Mouse (Mus musculus) C2C12 (cell line): ENCODE measurements at regions not wholly inside any gene's neighbourhood (a gene's known extent, or its start where the extent isn't known, plus 50 kb on each side); places are given as distances from the start of the nearest gene placed in this dataset.

ENCODE experiments used
- H3K27me3 ChIP-seq: one replicate; pipeline ENCODE4 v1.6.1; 2011; ENCODE audit not compliant: control insufficient read depth, insufficient read depth, insufficient read length
- H3K36me3 ChIP-seq: one replicate; pipeline ENCODE4 v1.6.1; 2011; ENCODE audit not compliant: control insufficient read depth, insufficient read depth
- H3K4me3 ChIP-seq: one replicate; pipeline ENCODE4 v1.5.1; 2011; ENCODE audit warnings: mild to moderate bottlenecking, control low read depth; ENCODE audit not compliant: poor library complexity, insufficient read depth, severe bottlenecking
- H3K79me2 ChIP-seq: one replicate; pipeline ENCODE4 v1.6.1; 2011; ENCODE audit not compliant: control insufficient read depth, insufficient read depth
- H3K79me3 ChIP-seq: one replicate; pipeline ENCODE4 v1.6.1; 2011; ENCODE audit warnings: low read depth, control low read depth
- H3ac ChIP-seq: one replicate; pipeline ENCODE3; 2011; ENCODE audit warnings: low read depth; ENCODE audit not compliant: control insufficient read depth, insufficient read length
- CEBPB ChIP-seq: IDR thresholded peaks from one replicate; pipeline ENCODE4 v1.6.1; 2011; ENCODE audit warnings: low read depth, mild to moderate bottlenecking, control low read depth, moderate library complexity
- CTCF ChIP-seq: IDR thresholded peaks from one replicate; pipeline ENCODE4 v1.5.1; 2011; ENCODE audit not compliant: control insufficient read depth, insufficient read depth, insufficient read length
- FOSL1 ChIP-seq: IDR thresholded peaks from one replicate; pipeline ENCODE4 v1.8.0; 2011; ENCODE audit warnings: mild to moderate bottlenecking, low read length; ENCODE audit not compliant: poor library complexity, insufficient read depth, severe bottlenecking
- MAX ChIP-seq: IDR thresholded peaks from one replicate; pipeline ENCODE4 v1.6.1; 2011; ENCODE audit warnings: mild to moderate bottlenecking, control low read depth
- MYOD1 ChIP-seq: IDR thresholded peaks from one replicate; pipeline ENCODE4 v1.6.1; 2011; ENCODE audit warnings: low read depth; ENCODE audit not compliant: control insufficient read depth, insufficient read length
- MYOG ChIP-seq: IDR thresholded peaks from one replicate; pipeline ENCODE4 v1.6.1; 2011; ENCODE audit not compliant: control insufficient read depth, insufficient read length; ENCODE audit errors: extremely low read depth
- USF1 ChIP-seq: IDR thresholded peaks from one replicate; pipeline ENCODE4 v1.6.1; 2011; ENCODE audit warnings: low read depth, mild to moderate bottlenecking, control low read depth, moderate library complexity

- TF ChIP-seq USF1 (peak; percentile 26), MAX (no peak)
- Histone ChIP-seq H3K79me3 (no peaks in the 10 kb centered on the region), H3K27me3 (peaks cover 19% of the 10 kb centered on the region)
Measured at GRCm38 (mm10) chr9:61162884-61163283, 209.3 kb upstream of the Tle3 start.

GRCm38 (mm10) chr9:61163671-61164288, 208.4 kb upstream of the Tle3 start:
- Histone ChIP-seq H3ac (no peak overlapping the region), H3K36me3 (no peaks in the 10 kb centered on the region), H3K79me3 (no peaks in the 10 kb centered on the region), H3K79me2 (no peaks in the 10 kb centered on the region), H3K27me3 (peaks cover 13% of the 10 kb centered on the region), H3K4me3 (no peak overlapping the region)
- TF ChIP-seq CTCF (no peak), MYOD1 (no peak), MAX (no peak), USF1 (no peak), CEBPB (no peak)

More at GRCm38 (mm10) chr9:61162884-61163283, 209.3 kb upstream of the Tle3 start:
- no peak overlapping the region for H3K4me3 ChIP-seq
- H3K79me2 ChIP-seq, result no peaks in the 10 kb centered on the region
- no peaks in the 10 kb centered on the region for H3K36me3 ChIP-seq
- H3ac ChIP-seq, result no peak overlapping the region

- Histone ChIP-seq H3K27me3 (peaks cover 14% of the 10 kb centered on the region), H3K79me3 (no peaks in the 10 kb centered on the region), H3K4me3 (no peak overlapping the region)
Measured at GRCm38 (mm10) chr9:61164501-61165251, 207.5 kb upstream of the Tle3 start.

GRCm38 (mm10) chr9:61166115-61166514, 206.1 kb upstream of the Tle3 start:
- Histone ChIP-seq H3K36me3 (no peaks in the 10 kb centered on the region), H3K79me3 (no peaks in the 10 kb centered on the region), H3ac (no peak overlapping the region), H3K4me3 (no peak overlapping the region), H3K27me3 (peaks cover 19% of the 10 kb centered on the region), H3K79me2 (no peaks in the 10 kb centered on the region)
- no peak for TF ChIP-seq MAX
- no peak for TF ChIP-seq MYOG

More at GRCm38 (mm10) chr9:61164501-61165251, 207.5 kb upstream of the Tle3 start:
- TF ChIP-seq FOSL1 (no peak), MYOD1 (no peak), MYOG (no peak), USF1 (no peak), CEBPB (no peak), MAX (no peak), CTCF (no peak)
- Histone ChIP-seq H3K79me2 (no peaks in the 10 kb centered on the region), H3ac (no peak overlapping the region), H3K36me3 (no peaks in the 10 kb centered on the region)

GRCm38 (mm10) chr9:61167097-61167842, 204.9 kb upstream of the Tle3 start:
- H3K27me3 ChIP-seq, result peaks cover 27% of the 10 kb centered on the region
- H3ac ChIP-seq, result no peak overlapping the region
- no peak overlapping the region for H3K4me3 ChIP-seq

GRCm38 (mm10) chr9:61168931-61169330, 203.2 kb upstream of the Tle3 start:
- no peaks in the 10 kb centered on the region for H3K79me2 ChIP-seq
- no peaks in the 10 kb centered on the region for H3K79me3 ChIP-seq
- H3ac ChIP-seq, result no peak overlapping the region
- no peak overlapping the region for H3K4me3 ChIP-seq
- H3K27me3 ChIP-seq, result peaks cover 30% of the 10 kb centered on the region
- H3K36me3 ChIP-seq, result no peaks in the 10 kb centered on the region
- TF ChIP-seq CEBPB, result no peak
- no peak for TF ChIP-seq MYOD1
- TF ChIP-seq MAX, result no peak
- no peak for TF ChIP-seq FOSL1
- no peak for TF ChIP-seq MYOG
- TF ChIP-seq USF1, result no peak
- TF ChIP-seq CTCF, result no peak

More at GRCm38 (mm10) chr9:61167097-61167842, 204.9 kb upstream of the Tle3 start:
- Histone ChIP-seq H3K79me2 (no peaks in the 10 kb centered on the region), H3K36me3 (no peaks in the 10 kb centered on the region), H3K79me3 (no peaks in the 10 kb centered on the region)
- TF ChIP-seq CTCF (no peak), MAX (no peak), FOSL1 (no peak), CEBPB (no peak), MYOG (no peak), USF1 (no peak), MYOD1 (no peak)
